Mouse (Mus musculus) CH12.LX (cell line): ENCODE measurements around the gene Hoxb5. TPM values are rescaled to one million over a fixed set of nuclear protein-coding genes. Genes with fewer than 3 reads are reported as not detected.

Experiments used
- DNase-seq: peaks from one replicate; pipeline ENCODE4 v3.0.0-alpha.2; 2013; ENCODE audit errors: extremely low read depth
- H3K27ac ChIP-seq: 2 replicates; pipeline ENCODE4 v1.5.1; 2012; ENCODE audit warnings: low read depth, mild to moderate bottlenecking, control low read depth, moderate library complexity; ENCODE audit not compliant: insufficient read depth
- H3K27me3 ChIP-seq: replicated peaks from 2 replicates; pipeline ENCODE3; 2012; ENCODE audit warnings: inconsistent platforms
- H3K36me3 ChIP-seq, 2 experiments: replicated peaks in 1 of 2; 2 replicates each; pipeline versions ENCODE3 to v1.6.1; 2012; ENCODE audit warnings: inconsistent platforms in 1 of 2, low read length in 1 of 2, mild to moderate bottlenecking in 1 of 2, mixed read lengths in 1 of 2, moderate library complexity in 1 of 2; ENCODE audit not compliant: control insufficient read depth in 1 of 2, insufficient read depth in 1 of 2
- H3K4me1 ChIP-seq, 2 experiments: 2 replicates each; pipeline ENCODE4 v1.6.1; 2012; ENCODE audit warnings: inconsistent platforms in 1 of 2, moderate library complexity in 1 of 2; ENCODE audit not compliant: insufficient read depth in 2 of 2, control insufficient read depth in 1 of 2
- H3K4me2 ChIP-seq: 2 replicates; pipeline ENCODE4 v1.6.1; 2012; ENCODE audit warnings: low read depth, mild to moderate bottlenecking, control low read depth; ENCODE audit not compliant: poor library complexity, insufficient read depth, severe bottlenecking
- H3K4me3 ChIP-seq, 3 experiments: fragments of 150-350 bp in 1 of 3; sonication (generic) in 1 of 3; replicated peaks in 1 of 3; 2 replicates each; pipeline versions ENCODE3 to v1.5.1; 2011 to 2012; ENCODE audit warnings: low read depth in 2 of 3, low read length in 2 of 3, mild to moderate bottlenecking in 2 of 3, moderate library complexity in 2 of 3, control low read depth in 1 of 3, improper control_type of control experiment in 1 of 3, inconsistent platforms in 1 of 3, mixed read lengths in 1 of 3; ENCODE audit not compliant: poor library complexity in 1 of 3
- H3K79me2 ChIP-seq: replicated peaks from 2 replicates; pipeline ENCODE4 v1.6.1; 2012; ENCODE audit warnings: mild to moderate bottlenecking, moderate library complexity; ENCODE audit not compliant: control insufficient read depth, poor library complexity, insufficient read depth, severe bottlenecking; ENCODE audit errors: extremely low read depth
- H3K9ac ChIP-seq: 2 replicates; pipeline ENCODE4 v1.6.1; 2012; ENCODE audit warnings: low read depth, mild to moderate bottlenecking, control low read depth, moderate library complexity; ENCODE audit not compliant: insufficient read depth
- H3K9me3 ChIP-seq: replicated peaks from 2 replicates; pipeline ENCODE3; 2012; ENCODE audit warnings: low read length, inconsistent platforms, mixed read lengths
- CHD2 ChIP-seq: IDR thresholded peaks from 2 replicates; pipeline ENCODE4 v1.6.1; 2011; ENCODE audit warnings: low read length, improper control_type of control experiment
- GABPA ChIP-seq: IDR thresholded peaks from 2 replicates; pipeline ENCODE4 v1.6.1; 2012; ENCODE audit warnings: low read depth, low read length, improper control_type of control experiment, inconsistent platforms; ENCODE audit not compliant: insufficient replicate concordance
- IRF4 ChIP-seq: IDR thresholded peaks from 2 replicates; pipeline ENCODE4 v1.6.1; 2014; ENCODE audit warnings: low read depth, mild to moderate bottlenecking, inconsistent platforms, low read length, improper control_type of control experiment
- JUND ChIP-seq: conservative IDR thresholded peaks from 2 replicates; pipeline ENCODE4 v1.6.1; 2011; ENCODE audit warnings: low read depth, low read length, improper control_type of control experiment
- KAT2A ChIP-seq: IDR thresholded peaks from 2 replicates; pipeline ENCODE4 v1.6.1; 2012; ENCODE audit warnings: low read length, improper control_type of control experiment, inconsistent platforms; ENCODE audit not compliant: insufficient replicate concordance
- MXI1 ChIP-seq: IDR thresholded peaks from 2 replicates; pipeline ENCODE4 v1.6.1; 2011; ENCODE audit warnings: mild to moderate bottlenecking, low read depth, low read length, improper control_type of control experiment
- MYC ChIP-seq: IDR thresholded peaks from 2 replicates; pipeline ENCODE4 v1.6.1; 2011; ENCODE audit warnings: low read depth, mild to moderate bottlenecking, improper control_type of control experiment, low read length
- NELFE ChIP-seq: IDR thresholded peaks from 2 replicates; pipeline ENCODE4 v1.6.1; 2011; ENCODE audit warnings: low read depth, low read length, improper control_type of control experiment
- PAX5 ChIP-seq: IDR thresholded peaks from 2 replicates; pipeline ENCODE4 v1.6.1; 2012; ENCODE audit warnings: low read length, inconsistent platforms, mixed read lengths
- POLR2A ChIP-seq: IDR thresholded peaks from 2 replicates; pipeline ENCODE4 v1.6.1; 2011; ENCODE audit warnings: low read depth, mild to moderate bottlenecking, improper control_type of control experiment, low read length
- POLR2AphosphoS2 ChIP-seq: IDR thresholded peaks from 2 replicates; pipeline ENCODE4 v1.6.1; 2011; ENCODE audit warnings: low read depth, low read length, improper control_type of control experiment
- RAD21 ChIP-seq: IDR thresholded peaks from 2 replicates; pipeline ENCODE4 v1.6.1; 2011; ENCODE audit warnings: low read depth, mild to moderate bottlenecking, low read length, improper control_type of control experiment, moderate library complexity
- SIN3A ChIP-seq: IDR thresholded peaks from 2 replicates; pipeline ENCODE4 v1.6.1; 2012; ENCODE audit warnings: low read length, improper control_type of control experiment, inconsistent platforms
- TBP ChIP-seq: conservative IDR thresholded peaks from 2 replicates; pipeline ENCODE4 v1.6.1; 2011; ENCODE audit warnings: low read depth, low read length, improper control_type of control experiment
- TCF12 ChIP-seq: IDR thresholded peaks from 2 replicates; pipeline ENCODE4 v1.6.1; 2014; ENCODE audit warnings: low read depth, mild to moderate bottlenecking, inconsistent platforms, low read length, improper control_type of control experiment
- UBTF ChIP-seq: IDR thresholded peaks from 2 replicates; pipeline ENCODE4 v1.6.1; 2012; ENCODE audit warnings: low read depth, mild to moderate bottlenecking, inconsistent platforms, low read length, improper control_type of control experiment, moderate library complexity
- USF1 ChIP-seq: IDR thresholded peaks from 2 replicates; pipeline ENCODE4 v1.6.1; 2014; ENCODE audit warnings: low read depth, mild to moderate bottlenecking, inconsistent platforms, low read length, improper control_type of control experiment
- USF2 ChIP-seq: conservative IDR thresholded peaks from 2 replicates; pipeline ENCODE4 v1.6.1; 2011; ENCODE audit warnings: low read depth, low read length, improper control_type of control experiment
- ZKSCAN1 ChIP-seq: IDR thresholded peaks from 2 replicates; pipeline ENCODE4 v1.6.1; 2012; ENCODE audit warnings: low read depth, inconsistent platforms, low read length, improper control_type of control experiment, borderline replicate concordance
- ZMIZ1 ChIP-seq: IDR thresholded peaks from 2 replicates; pipeline ENCODE4 v1.6.1; 2012; ENCODE audit warnings: low read depth, mild to moderate bottlenecking, inconsistent platforms, low read length, improper control_type of control experiment
- dilution Hi-C: fragments of 300-500 bp; cut with MboI; formaldehyde crosslinking; loops from 2 replicates; pipeline ENCODE4 v1.14.3; 2020; ENCODE audit warnings: low sequenced_read_pairs; ENCODE audit not compliant: extremely low pct_unique_long_range_greater_than_20kb, extremely low pct_ligation_motif_present
- in situ Hi-C: fragments of 300-500 bp; cut with MboI; formaldehyde crosslinking; loops from 3 replicates; pipeline ENCODE4 v1.14.3; 2019; ENCODE audit warnings: low sequenced_read_pairs, low pct_ligation_motif_present, low pct_unique_long_range_greater_than_20kb, mixed read lengths
- polyA plus RNA-seq: library from polyadenylated mRNA; unstranded; fragments of >175 nt; gene quantifications from 2 replicates; pipeline ENCODE4 v1.2.1, GENCODE M21; 2012; ENCODE audit warnings: low read depth; ENCODE audit not compliant: insufficient read length
- total RNA-seq, 2 experiments: library from RNA; depleted of rRNA; stranded (reverse); fragments of 300-350 nt in 1 of 2; fragments of >200 nt in 1 of 2; gene quantifications; 2 replicates each; pipeline ENCODE4 v1.2.3; 2012 to 2014

The Hoxb5 gene
- total and polyA plus RNA-seq, 3 experiments, result 0.08 to 0.13 TPM; not detected in 1

GRCm38 (mm10) chr11:96313806-96314428 is 10.8 kb downstream of the Hoxb5 start:
- H3K36me3 ChIP-seq, result no peaks in the 10 kb centered on the region
- H3K9ac ChIP-seq, result no peak overlapping the region
- no peak overlapping the region for H3K4me3 ChIP-seq
- no peak for DNase-seq
- no peaks in the 10 kb centered on the region for H3K79me2 ChIP-seq
- no peak for TF ChIP-seq POLR2AphosphoS2
- no peak for TF ChIP-seq IRF4
- TF ChIP-seq ZMIZ1, result no peak
- no peak for TF ChIP-seq USF1
- TF ChIP-seq TCF12, result no peak
- no peak for TF ChIP-seq ZKSCAN1
- in situ Hi-C loops, result loop anchor here (25.0 kb wide), 1 partner anchor 223 kb away; no protein-coding TSS in a partner anchor
- dilution Hi-C loops, result no loop called here
- H3K4me2 ChIP-seq, result no peak overlapping the region
- peaks cover 4 to 30% of the 10 kb centered on the region in 2 experiments; a peak in 2 of 4 replicates for H3K4me1 ChIP-seq
- H3K27ac ChIP-seq, result no peak overlapping the region
- no peaks in the 10 kb centered on the region for H3K9me3 ChIP-seq
- H3K27me3 ChIP-seq, result peaks cover 58% of the 10 kb centered on the region

- Histone ChIP-seq H3K9me3 (no peaks in the 10 kb centered on the region), H3K4me3 (no peak overlapping the region), H3K79me2 (no peaks in the 10 kb centered on the region), H3K9ac (no peak overlapping the region), H3K4me1 (peaks cover 4 to 26% of the 10 kb centered on the region in 2 experiments; a peak in 2 of 4 replicates), H3K4me2 (no peak overlapping the region), H3K27me3 (peaks cover 49% of the 10 kb centered on the region), H3K27ac (no peak overlapping the region), H3K36me3 (no peaks in the 10 kb centered on the region)
- in situ Hi-C loops, result loop anchor here (25.0 kb wide), 1 partner anchor 222 kb away; no protein-coding TSS in a partner anchor
- DNase-seq, result no peak
- dilution Hi-C loops, result no loop called here
- TF ChIP-seq JUND (no peak), NELFE (no peak), PAX5 (no peak), MYC (no peak), KAT2A (no peak), CHD2 (no peak), POLR2A (no peak), IRF4 (no peak), MXI1 (no peak), TBP (no peak), UBTF (no peak), RAD21 (no peak), SIN3A (no peak), ZKSCAN1 (no peak), GABPA (no peak), USF2 (no peak)
Measured at GRCm38 (mm10) chr11:96314671-96315343, 11.7 kb downstream of the Hoxb5 start.
